Mouse (Mus musculus): ENCODE results near the gene Hmga2.

The Hmga2 gene

DNA sequence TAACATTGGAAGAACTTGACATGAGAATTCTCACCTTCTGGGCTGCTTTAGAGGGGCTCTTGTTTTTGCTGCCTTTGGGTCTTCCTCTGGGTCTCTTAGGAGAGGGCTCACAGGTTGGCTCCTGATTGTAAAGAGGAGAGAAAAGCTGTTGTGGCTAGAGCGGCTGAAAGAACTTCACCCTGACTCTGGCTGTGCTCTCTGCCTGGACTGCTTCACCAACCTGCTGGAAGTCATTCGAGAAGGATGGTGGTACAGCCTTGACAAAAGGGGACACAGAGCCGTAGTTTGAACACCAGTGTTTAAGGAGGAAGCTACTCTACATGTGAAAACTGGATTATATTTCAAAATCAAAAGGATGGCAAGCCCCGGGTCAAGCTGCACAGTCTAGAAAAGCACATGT, 3.1 kb downstream of the Hmga2 start:
- DNase-seq (ENCODE audit: low spot score) = no peak

DNA sequence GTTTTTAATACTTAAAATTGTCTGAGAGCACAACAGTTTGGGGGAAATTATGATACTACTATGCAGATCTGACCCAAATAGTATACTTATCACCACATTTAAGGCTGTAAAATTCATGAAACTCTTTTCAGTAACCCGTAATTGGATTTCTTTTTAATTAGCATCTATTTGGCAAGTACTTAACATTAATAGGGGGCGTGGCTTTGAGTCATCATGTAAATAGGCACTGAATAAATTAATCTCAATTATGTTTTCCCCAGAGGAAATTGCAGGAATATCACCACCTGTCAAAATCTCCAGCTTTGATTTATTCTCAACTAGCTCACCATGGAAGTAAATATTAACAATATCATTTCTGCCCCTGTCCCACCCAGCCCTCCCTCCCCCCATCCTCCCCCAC, 3.7 kb downstream of the Hmga2 start:
- DNase-seq (ENCODE audit: low spot score) = no peak

DNA sequence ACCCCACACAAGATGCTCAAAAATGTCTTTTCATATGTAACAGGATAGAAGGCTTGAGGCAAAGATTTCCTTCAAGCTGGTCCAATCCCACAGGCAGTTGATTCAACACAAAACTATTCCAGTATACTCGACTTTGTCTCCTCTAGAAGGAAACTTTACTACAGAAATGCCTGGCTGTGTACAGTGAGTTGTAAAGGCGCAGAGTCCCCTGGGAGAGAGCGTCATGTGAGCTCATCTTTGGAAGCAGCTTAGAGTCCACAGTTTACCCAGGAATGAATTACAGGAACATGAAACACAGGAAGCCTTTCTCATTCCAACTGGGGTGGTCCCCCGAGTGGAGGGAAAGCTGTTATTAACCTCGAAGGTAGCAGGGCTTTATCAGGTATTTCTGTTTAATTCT, 11.1 kb downstream of the Hmga2 start:
- no peak for DNase-seq (ENCODE audit: low spot score)

- DNase-seq (ENCODE audit: low spot score) = no peak
Observed at GRCm38 (mm10) chr10:120461769-120462168, 14.5 kb downstream of the Hmga2 start.

DNA sequence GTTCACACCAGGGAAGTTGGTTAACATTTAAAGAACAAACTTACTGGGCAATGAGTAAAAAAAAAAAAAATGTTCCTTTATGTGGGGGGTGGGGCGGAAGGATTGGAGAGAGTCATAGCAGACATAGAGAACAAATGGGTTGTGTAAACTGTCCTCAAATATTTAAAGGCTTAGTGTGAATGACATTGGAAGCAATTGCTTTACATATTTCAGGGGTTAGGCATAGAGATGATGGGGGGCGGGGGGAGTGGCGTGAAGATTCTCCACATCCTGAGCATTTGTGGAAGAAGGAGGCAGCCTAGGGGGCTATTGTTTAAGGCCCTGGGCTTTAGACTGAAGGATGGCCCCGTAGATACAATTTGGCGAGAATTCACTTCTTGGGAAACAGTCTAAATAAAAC, 15.0 kb downstream of the Hmga2 start:
- no peak for DNase-seq (ENCODE audit: low spot score)

GRCm38 (mm10) chr10:120458866-120459265, 17.4 kb downstream of the Hmga2 start:
- DNase-seq (ENCODE audit: low spot score) = no peak

- DNase-seq (ENCODE audit: low spot score) = no peak
Observed at GRCm38 (mm10) chr10:120449661-120450284, 26.5 kb downstream of the Hmga2 start.

DNA sequence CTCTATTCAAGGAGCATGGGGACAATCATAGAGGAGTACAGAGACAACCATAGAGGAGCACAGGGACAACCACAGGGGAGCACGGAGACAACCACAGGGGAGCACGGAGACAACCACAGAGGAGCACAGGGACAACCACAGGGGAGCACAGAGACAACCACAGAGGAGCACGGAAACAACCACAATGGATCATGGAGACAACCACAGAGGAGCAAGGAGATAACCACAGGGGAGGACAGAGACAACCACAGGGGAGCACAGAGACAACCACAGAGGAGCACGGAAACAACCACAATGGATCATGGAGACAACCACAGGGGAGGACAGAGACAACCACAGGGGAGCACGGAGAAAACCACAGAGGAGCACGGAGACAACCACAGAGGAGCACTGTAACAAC, 29.5 kb downstream of the Hmga2 start:
- DNase-seq (ENCODE audit: low spot score) = no peak

GRCm38 (mm10) chr10:120446206-120446605, 30.1 kb downstream of the Hmga2 start:
- DNase-seq (ENCODE audit: low spot score) = no peak

DNA sequence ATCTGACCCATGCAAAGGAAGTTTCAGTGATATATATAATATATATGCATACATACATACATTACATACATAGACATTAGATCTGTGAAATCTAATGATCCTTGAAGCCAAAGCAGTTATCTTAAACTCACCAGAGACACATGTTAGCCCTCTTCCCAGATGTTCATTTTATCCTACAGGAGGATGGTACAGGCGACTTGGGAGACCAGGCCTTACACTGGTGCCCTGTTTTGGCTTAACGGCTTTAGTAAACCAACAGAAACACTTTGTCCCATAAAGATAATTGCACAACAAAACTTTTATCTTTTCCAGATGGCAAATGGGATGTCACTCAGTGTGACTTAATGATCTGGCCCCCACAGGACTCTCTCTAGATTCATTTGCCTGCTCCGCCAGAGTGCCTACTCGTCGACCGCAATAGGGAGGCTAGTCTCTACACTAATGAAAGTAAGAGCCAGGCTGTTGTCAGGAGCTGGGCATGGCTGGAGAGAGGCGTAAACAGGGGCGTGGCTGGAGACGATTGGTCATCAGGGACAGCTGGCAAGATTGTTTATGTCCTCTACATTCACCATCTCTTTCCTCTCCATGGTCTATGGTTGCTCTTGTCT, 31.7 kb downstream of the Hmga2 start:
- DNase-seq (ENCODE audit: low spot score) = no peak

DNA sequence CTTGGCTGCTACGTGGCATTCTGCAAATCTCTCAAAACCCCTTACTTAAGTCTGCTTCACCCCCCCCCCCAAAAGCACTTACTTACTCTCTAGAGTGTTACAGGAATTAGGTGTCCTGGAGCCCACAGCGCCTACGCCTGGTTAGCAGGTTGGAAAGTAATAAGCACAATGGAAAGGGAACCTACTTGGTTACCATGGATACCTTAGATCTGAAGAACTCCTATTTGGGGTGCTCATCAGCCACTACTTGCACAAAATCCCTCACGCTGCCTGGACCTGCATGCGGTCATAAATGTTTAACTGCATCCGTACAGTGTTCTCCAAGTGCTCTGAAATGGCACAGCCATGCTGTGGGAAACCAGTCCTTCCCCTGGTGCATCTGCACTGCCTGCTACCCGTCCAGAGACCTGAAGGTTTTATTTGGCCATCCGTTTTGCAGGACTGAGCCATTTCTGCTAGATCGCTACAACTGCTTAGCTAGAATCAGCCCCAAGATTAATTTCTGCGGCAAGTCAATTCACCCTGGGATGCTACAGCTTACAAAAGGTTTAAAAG, 32.4 kb downstream of the Hmga2 start:
- DNase-seq (ENCODE audit: low spot score) = no peak

DNA sequence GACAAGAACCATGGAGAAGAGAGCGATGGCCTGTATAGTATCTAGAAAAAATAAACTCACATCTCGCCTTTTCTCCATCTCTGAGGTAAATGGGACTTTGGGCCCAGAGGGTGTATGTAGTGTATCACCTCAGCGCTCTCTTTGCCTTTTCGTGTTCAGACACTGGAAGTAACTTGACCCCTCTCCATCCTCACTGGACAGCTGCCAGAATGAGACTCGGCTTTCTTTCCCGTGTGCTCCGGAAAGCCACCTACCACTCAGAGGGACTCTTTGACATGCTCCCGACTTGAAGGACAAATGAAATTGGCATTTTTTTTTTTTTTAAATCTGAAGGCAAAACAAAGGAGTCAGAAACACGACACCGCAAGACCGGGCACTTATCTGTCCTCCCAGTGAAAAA, 35.0 kb downstream of the Hmga2 start:
- no peak for DNase-seq (ENCODE audit: low spot score)

GRCm38 (mm10) chr10:120434433-120434832, 41.8 kb downstream of the Hmga2 start:
- DNase-seq (ENCODE audit: low spot score) = no peak

- DNase-seq (ENCODE audit: low spot score) = no peak
Observed at GRCm38 (mm10) chr10:120433463-120433815, 42.8 kb downstream of the Hmga2 start.

DNA sequence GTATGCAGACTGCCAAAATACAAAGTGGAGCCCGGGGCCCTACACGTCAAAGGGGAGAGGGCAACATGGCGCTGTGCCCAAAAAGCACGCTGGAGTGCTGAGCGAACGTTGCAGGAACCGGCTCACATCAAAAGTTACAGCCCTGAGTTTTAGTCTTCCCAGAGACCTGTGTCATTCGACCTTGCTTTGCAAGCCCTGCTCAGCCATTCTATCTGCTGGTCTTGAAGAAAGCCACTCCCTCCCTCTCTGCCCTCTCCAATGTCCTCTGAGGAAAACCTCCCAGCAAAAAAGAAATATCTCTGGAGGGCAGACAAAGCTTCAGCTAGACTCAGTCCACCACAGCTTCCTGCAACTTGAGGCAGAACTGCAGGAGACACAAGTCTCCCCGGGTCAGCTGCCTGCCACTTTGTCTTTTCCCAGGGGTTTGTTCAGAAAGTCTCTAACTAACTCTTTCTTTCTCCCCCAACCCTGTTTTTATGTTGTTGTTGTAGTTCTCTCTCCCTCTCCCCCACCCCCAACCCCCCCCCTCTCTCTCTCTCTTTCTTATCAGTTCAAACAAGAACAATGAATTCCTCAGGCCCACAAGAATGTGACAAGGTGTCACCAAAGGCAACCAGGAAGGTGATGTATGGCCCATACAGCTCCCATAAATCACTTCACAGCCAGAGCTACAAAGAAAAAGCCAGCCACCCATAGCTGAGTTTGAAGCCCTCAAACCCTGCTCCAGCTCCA, 43.4 kb downstream of the Hmga2 start:
- DNase-seq (ENCODE audit: low spot score) = peak; percentile 63

- no peak for DNase-seq (ENCODE audit: low spot score)
Observed at GRCm38 (mm10) chr10:120432081-120432480, 44.2 kb downstream of the Hmga2 start.

- no peak for DNase-seq (ENCODE audit: low spot score)
Observed at GRCm38 (mm10) chr10:120431435-120431834, 44.8 kb downstream of the Hmga2 start.

GRCm38 (mm10) chr10:120430422-120430821, 45.8 kb downstream of the Hmga2 start:
- no peak for DNase-seq (ENCODE audit: low spot score)

- no peak for DNase-seq (ENCODE audit: low spot score)
Observed at GRCm38 (mm10) chr10:120429758-120430259, 46.5 kb downstream of the Hmga2 start.

GRCm38 (mm10) chr10:120429199-120429551, 47.1 kb downstream of the Hmga2 start:
- no peak for DNase-seq (ENCODE audit: low spot score)

DNA sequence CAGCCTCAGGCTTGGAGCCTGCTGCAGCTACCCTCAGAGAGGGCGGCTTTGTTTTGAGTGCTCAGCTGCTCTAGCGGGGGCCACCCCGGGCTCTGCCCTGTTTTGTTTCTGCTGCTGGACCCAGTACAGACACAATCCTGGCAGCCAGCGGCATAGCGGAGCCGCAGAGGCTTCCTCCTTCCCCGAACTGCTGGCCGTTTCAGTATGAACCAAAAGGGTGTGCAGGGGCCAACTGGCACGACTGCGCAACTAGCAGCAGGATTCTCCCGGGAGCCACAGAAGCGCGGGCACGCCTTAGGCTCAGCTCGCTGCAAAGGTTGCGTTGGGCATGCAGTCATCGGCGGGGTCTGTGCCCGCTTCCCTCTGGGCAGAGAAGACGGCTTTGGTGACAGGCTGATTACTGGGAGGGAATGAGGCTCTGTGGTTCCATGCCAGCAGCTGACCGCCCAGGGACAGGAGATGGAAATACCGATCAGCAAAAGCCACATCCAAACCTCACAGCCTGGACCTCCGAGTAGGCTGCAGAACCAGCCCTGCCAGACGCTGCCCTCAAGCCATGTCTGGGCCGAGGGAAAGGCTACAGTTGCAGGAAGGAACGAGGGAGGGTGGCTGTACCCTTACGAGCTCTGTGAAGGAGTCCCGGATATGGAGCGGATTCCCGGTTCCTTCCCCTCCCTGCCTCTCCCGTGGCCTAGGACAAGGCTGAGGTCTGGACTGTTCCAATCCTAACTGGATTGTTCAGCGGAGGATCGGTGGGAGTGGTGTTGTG, 47.7 kb downstream of the Hmga2 start:
- DNase-seq (ENCODE audit: low spot score) = no peak

DNA sequence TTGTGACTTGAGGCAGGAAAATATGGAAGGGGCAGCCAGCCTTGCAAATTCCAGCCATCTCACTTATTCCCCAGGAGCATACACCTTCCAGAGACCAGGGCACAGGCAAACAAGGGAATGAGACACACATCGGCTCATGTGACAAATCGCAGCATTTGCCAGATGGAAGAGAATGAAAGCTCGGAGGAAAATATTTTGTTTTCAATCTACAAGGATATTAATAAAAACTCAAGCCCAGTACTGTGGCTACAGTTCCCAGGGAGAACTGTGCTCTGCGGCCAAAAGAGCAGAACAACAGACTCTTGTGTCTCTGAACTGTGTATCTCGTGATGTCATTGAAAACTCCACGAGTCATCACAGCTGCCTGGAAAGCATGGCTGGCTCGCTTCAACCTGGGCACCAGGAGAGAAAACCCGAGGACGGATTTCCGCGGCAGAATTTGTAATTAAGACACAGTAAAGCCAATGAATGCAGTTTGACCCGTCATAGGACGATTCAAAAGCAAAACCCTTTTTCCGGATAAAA, 50.1 kb downstream of the Hmga2 start:
- DNase-seq (ENCODE audit: low spot score) = no peak

Data from yolk sac, embryonic 10.5 days (tissue).